ENCODE assay signal across 9 mouse cellular contexts in the genomic region with DNA sequence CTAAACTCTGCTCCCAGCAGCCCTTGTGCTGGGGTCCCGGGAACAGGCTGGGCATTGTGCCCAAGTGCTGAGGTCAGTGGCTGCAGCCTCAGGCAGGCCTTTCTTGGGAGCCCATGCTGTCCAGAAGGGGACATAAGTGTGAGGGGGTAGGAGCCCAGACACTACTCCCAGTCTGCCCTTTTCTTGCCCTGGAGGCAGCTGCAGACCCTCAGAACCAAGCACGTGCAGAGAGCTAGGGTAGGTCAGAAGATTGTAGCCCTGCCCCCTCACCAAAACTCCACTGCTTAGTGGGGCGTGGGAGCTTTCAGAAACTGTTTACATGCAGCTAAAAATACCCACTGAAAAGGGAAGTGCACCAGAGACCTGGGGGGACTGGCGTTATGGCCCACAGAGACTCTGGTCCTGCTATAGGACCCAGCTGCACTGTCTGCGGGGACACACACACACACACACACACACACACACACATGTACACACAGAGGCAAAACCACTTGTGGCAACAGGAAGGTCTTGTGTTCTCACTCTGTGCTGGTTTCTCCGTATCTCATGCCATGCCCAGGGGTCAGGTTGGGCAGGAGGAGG. TPM values are rescaled to one million over a fixed set of nuclear protein-coding genes. Genes with fewer than 3 reads are reported as not detected.
DNase-seq lines count a peak whose midpoint lies in the region; ATAC-seq and TF ChIP-seq lines count a peak whose summit lies in the region.
"Had no signal": no experiment of that assay in that cellular context is flagged by ENCODE, and none has a peak within 500 bp of the region (broad histone marks: within the 10 kb centered on the region; RNA-seq: fewer than 3 reads in every experiment).

No protein-coding gene starts in this region.

- 5% methylated on average over 6 of the region's 6 CpGs for WGBS in heart, embryonic 16.5 days
- 7% methylated on average over 6 of the region's 6 CpGs for WGBS in kidney, postnatal 0 days

- peak overlapping the region; percentile 94 for H3K27ac ChIP-seq in heart, embryonic 16.5 days (ENCODE audit: low read length)
- peak overlapping the region; percentile 83 for H3K27ac ChIP-seq in kidney, postnatal 0 days

- H3K27me3 ChIP-seq in heart, embryonic 16.5 days (ENCODE audit: control insufficient read depth, insufficient read depth, low read length) = no peaks in the 10 kb centered on the region
- no peaks in the 10 kb centered on the region for H3K27me3 ChIP-seq in kidney, postnatal 0 days (ENCODE audit: insufficient read depth, low read length)

- H3K4me3 ChIP-seq in heart, embryonic 16.5 days (ENCODE audit: low read length) = peak overlapping the region; percentile 16
- no peak overlapping the region for H3K4me3 ChIP-seq in kidney, postnatal 0 days (replicated peaks; ENCODE audit: low read depth, low read length)

- H3K36me3 ChIP-seq in heart, embryonic 16.5 days (ENCODE audit: control insufficient read depth, insufficient read depth) = no peaks in the 10 kb centered on the region; the same call in 1 of the 2 replicates
- no peaks in the 10 kb centered on the region for H3K36me3 ChIP-seq in kidney, postnatal 0 days (ENCODE audit: insufficient read depth, low read length)

- peaks cover 65% of the 10 kb centered on the region for H3K4me1 ChIP-seq in heart, embryonic 16.5 days (ENCODE audit: control insufficient read depth, insufficient read depth, low read length)
- peaks cover 43% of the 10 kb centered on the region for H3K4me1 ChIP-seq in kidney, postnatal 0 days (replicated peaks; ENCODE audit: insufficient read depth, low read length)

- peak overlapping the region; percentile 66 for H3K9ac ChIP-seq in heart, embryonic 16.5 days (ENCODE audit: low read length)
- H3K9ac ChIP-seq in kidney, postnatal 0 days (ENCODE audit: low read depth, low read length) = no peak overlapping the region

- ATAC-seq in common myeloid progenitor, adult 5-6 weeks (replicated peaks; ENCODE audit: low read depth, poor library complexity, severe bottlenecking) = peak; percentile 55
- peak; percentile 67 for ATAC-seq in heart, embryonic 16.5 days (replicated peaks; ENCODE audit: extremely low read depth, insufficient read depth, low FRiP score)
- peak; percentile 55; the same call in 1 of the 2 replicates for ATAC-seq in kidney, postnatal 0 days (replicated peaks; ENCODE audit: low FRiP score, low read depth)

- no peak for TF ChIP-seq CTCF in kidney, postnatal 0 days (IDR thresholded peaks at IDR 0.05; ENCODE audit: low read depth)

- peak; percentile 75 for DNase-seq in retina, postnatal 1 day
- no peak for DNase-seq in retina, embryonic 14.5 days (ENCODE audit: low spot score)
- DNase-seq in kidney, postnatal 0 days (ENCODE audit: low spot score) = peak; percentile 83
- peak; percentile 83 for DNase-seq in lung, postnatal 36 days
- DNase-seq in testis, postnatal 10 days (ENCODE audit: low spot score) = peak; percentile 80
- DNase-seq in urinary bladder, postnatal 10 days (ENCODE audit: low spot score) = no peak

- peak overlapping the region; percentile 54 for H3K4me2 ChIP-seq in heart, embryonic 16.5 days (ENCODE audit: low read depth, low read length)
- peak overlapping the region; percentile 4 for H3K4me2 ChIP-seq in kidney, postnatal 0 days (ENCODE audit: low read length)

- H3K9me3 ChIP-seq in heart, embryonic 16.5 days (replicated peaks; ENCODE audit: control insufficient read depth, low read length) = no peaks in the 10 kb centered on the region
- no peaks in the 10 kb centered on the region for H3K9me3 ChIP-seq in kidney, postnatal 0 days (replicated peaks; ENCODE audit: low read length)

RNA-seq across cellular contexts. Expression of a gene that starts 15.6 kb away (rescaled TPM):
- 134 and 190 TPM in 2 replicates for total RNA-seq in common myeloid progenitor, adult 5-6 weeks (2017)
- 20.4 and 29.9 TPM in 2 replicates for polyA plus RNA-seq in heart, embryonic 16.5 days (2015; fragmentation: Nextera tagmentation; extraction: Ambion mirVana)
- 23.9 and 25.2 TPM in 2 replicates for polyA plus RNA-seq in kidney, postnatal 0 days (2015; fragmentation: Nextera tagmentation; extraction: Ambion mirVana)

RNA-seq across cellular contexts. Expression of a gene that starts 17.3 kb away (rescaled TPM):
- total RNA-seq in common myeloid progenitor, adult 5-6 weeks (2017) = not detected in 2 replicates
- polyA plus RNA-seq in heart, embryonic 16.5 days (2015; fragmentation: Nextera tagmentation; extraction: Ambion mirVana) = 0.11 TPM in 1 of 2 replicates, not detected in the other
- not detected in 2 replicates for polyA plus RNA-seq in kidney, postnatal 0 days (2015; fragmentation: Nextera tagmentation; extraction: Ambion mirVana)
- polyA plus RNA-seq: cerebellum, adult 2 months had no signal

RNA-seq across cellular contexts. Expression of a gene that starts 31.8 kb away (rescaled TPM):
- total RNA-seq in common myeloid progenitor, adult 5-6 weeks (2017) = not detected in 2 replicates
- not detected in 2 replicates for polyA plus RNA-seq in heart, embryonic 16.5 days (2015; fragmentation: Nextera tagmentation; extraction: Ambion mirVana)
- polyA plus RNA-seq in kidney, postnatal 0 days (2015; fragmentation: Nextera tagmentation; extraction: Ambion mirVana) = 0.04 TPM in 1 of 2 replicates, not detected in the other

RNA-seq across cellular contexts. Expression of a gene that starts 45.7 kb away (rescaled TPM):
- not detected in 2 replicates for total RNA-seq in common myeloid progenitor, adult 5-6 weeks (2017)
- polyA plus RNA-seq in heart, embryonic 16.5 days (2015; fragmentation: Nextera tagmentation; extraction: Ambion mirVana) = 0.07 TPM in 1 of 2 replicates, not detected in the other
- polyA plus RNA-seq in kidney, postnatal 0 days (2015; fragmentation: Nextera tagmentation; extraction: Ambion mirVana) = not detected in 2 replicates
- polyA plus RNA-seq: cerebellum, adult 2 months had no signal

RNA-seq across cellular contexts. Expression of a gene that starts 48.6 kb away (rescaled TPM):
- 4.1 and 10.6 TPM in 2 replicates for total RNA-seq in common myeloid progenitor, adult 5-6 weeks (2017)
- polyA plus RNA-seq in heart, embryonic 16.5 days (2015; fragmentation: Nextera tagmentation; extraction: Ambion mirVana) = 17.9 and 20.1 TPM in 2 replicates
- 8.0 and 8.4 TPM in 2 replicates for polyA plus RNA-seq in kidney, postnatal 0 days (2015; fragmentation: Nextera tagmentation; extraction: Ambion mirVana)

Comparison
In these comparisons a context has a peak if more than half of its experiments do, and no peak if none do; other contexts are left out.
1. DNase-seq: peak in retina, postnatal 1 day (single experiment), kidney, postnatal 0 days (single experiment), lung, postnatal 36 days (single experiment) and testis, postnatal 10 days (single experiment); none in retina, embryonic 14.5 days (single experiment) and urinary bladder, postnatal 10 days (single experiment).
2. Peak in every context shown above with its lines, with median percentiles within 50 percentile points of each other: ATAC-seq.